Mouse (Mus musculus) lung, adult 2 months (tissue): ENCODE measurements around the gene Sfmbt1.

Experiments used
- CTCF ChIP-seq: fragments of 200-500 bp; IDR thresholded peaks from 2 replicates; pipeline ENCODE4 v1.5.1; 2011; ENCODE audit warnings: mild to moderate bottlenecking, low read length, control low read depth; ENCODE audit not compliant: insufficient read depth
- POLR2A ChIP-seq: fragments of 200-500 bp; IDR thresholded peaks from 2 replicates; pipeline ENCODE4 v1.6.1; 2011; ENCODE audit warnings: low read depth, mild to moderate bottlenecking, control low read depth, low read length, borderline replicate concordance; ENCODE audit errors: extremely low read depth

- TF ChIP-seq POLR2A (no peak), CTCF (no peak)
Measured at GRCm38 (mm10) chr14:30852325-30852724, 137.7 kb downstream of the Sfmbt1 start.
